Mouse (Mus musculus) midbrain, embryonic 10.5 days (tissue): ENCODE data around the gene Arhgef11. TPM values are rescaled to one million over a fixed set of nuclear protein-coding genes. Genes with fewer than 3 reads are reported as not detected.
A peak's percentile ranks its signal among the peaks of the same experiment; 100 is the strongest.

Experiments
- DNase-seq: peaks from one replicate; pipeline ENCODE4 v3.0.0-alpha.2; 2017; ENCODE audit warnings: low spot score
- H3K27ac ChIP-seq: fragments of 300-500 bp; sonication (generic); replicated peaks from 2 replicates; pipeline ENCODE4 v1.5.1; 2016; ENCODE audit warnings: mild to moderate bottlenecking
- H3K27me3 ChIP-seq: fragments of 300-500 bp; sonication (generic); 2 replicates; pipeline ENCODE4 v1.6.1; 2016; ENCODE audit warnings: low read depth, mild to moderate bottlenecking; ENCODE audit not compliant: poor library complexity, severe bottlenecking
- H3K36me3 ChIP-seq: fragments of 300-500 bp; sonication (generic); 2 replicates; pipeline ENCODE4 v1.6.1; 2016; ENCODE audit warnings: mild to moderate bottlenecking, moderate library complexity
- H3K4me1 ChIP-seq: fragments of 300-500 bp; sonication (generic); 2 replicates; pipeline ENCODE4 v1.6.1; 2016
- H3K4me3 ChIP-seq: fragments of 300-500 bp; sonication (generic); 2 replicates; pipeline ENCODE4 v1.5.1; 2016; ENCODE audit warnings: mild to moderate bottlenecking, moderate library complexity
- H3K9me3 ChIP-seq: fragments of 300-500 bp; sonication (generic); replicated peaks from 2 replicates; pipeline ENCODE4 v1.6.1; 2016; ENCODE audit warnings: mild to moderate bottlenecking
- WGBS: fragments of 180-500 bp; shearing (Covaris S2); methylation state at CpG from one replicate; pipeline ENCODE4 v1.1.7; 2016; 5-methylcytosine and 5-hydroxymethylcytosine counted together
- polyA plus RNA-seq: library from polyadenylated mRNA; unstranded; fragments of >200 nt; fragmentation: Nextera tagmentation; extraction: Ambion mirVana; gene quantifications from 2 replicates; pipeline ENCODE4 v1.2.1, GENCODE M21; 2016

The Arhgef11 gene
- polyA plus RNA-seq, 1 experiment from 2014 or later: 12.9 TPM

DNA sequence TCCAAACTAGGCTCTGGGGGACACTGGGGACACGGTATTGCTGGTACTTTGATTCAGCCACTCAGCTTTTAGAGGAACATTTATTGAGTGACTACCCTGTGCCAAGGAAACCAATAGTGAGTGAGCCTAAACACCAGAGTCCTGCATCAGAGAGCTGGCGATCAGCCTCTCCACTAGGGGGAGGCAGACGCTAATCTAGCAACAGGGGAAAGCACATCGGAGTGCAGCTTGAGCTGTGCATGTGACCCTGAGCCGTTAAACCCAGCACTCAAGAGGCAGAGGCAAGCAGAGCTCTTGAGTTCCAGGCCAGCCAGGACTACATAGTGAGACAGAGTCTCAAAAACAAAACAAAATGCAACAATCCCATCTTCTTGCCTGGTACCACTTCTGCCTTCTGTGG, 131.7 kb downstream of the Arhgef11 start:
- Histone ChIP-seq H3K9me3 (no peaks in the 10 kb centered on the region), H3K4me1 (peaks cover 21% of the 10 kb centered on the region), H3K36me3 (no peaks in the 10 kb centered on the region), H3K27ac (no peak overlapping the region), H3K4me3 (no peak overlapping the region), H3K27me3 (peaks cover 16% of the 10 kb centered on the region)
- 22% methylated on average over 5 of the region's 5 CpGs for WGBS
- DNase-seq: peak; percentile 33

- WGBS: 93% methylated on average over 12 of the region's 12 CpGs
- Histone ChIP-seq H3K27ac (no peak overlapping the region), H3K36me3 (no peaks in the 10 kb centered on the region), H3K4me3 (no peak overlapping the region), H3K27me3 (peaks cover 26% of the 10 kb centered on the region), H3K9me3 (no peaks in the 10 kb centered on the region), H3K4me1 (peaks cover 18% of the 10 kb centered on the region)
- no peak for DNase-seq
These were observed 132.6 kb downstream of the Arhgef11 start for GRCm38 (mm10) chr3:87749977-87750376.

- DNase-seq: no peak
- WGBS: 85% methylated on average over 3 of the region's 3 CpGs
- Histone ChIP-seq H3K4me1 (peaks cover 19% of the 10 kb centered on the region), H3K36me3 (no peaks in the 10 kb centered on the region), H3K27me3 (peaks cover 48% of the 10 kb centered on the region), H3K4me3 (no peak overlapping the region), H3K9me3 (no peaks in the 10 kb centered on the region), H3K27ac (no peak overlapping the region)
These were observed 135.2 kb downstream of the Arhgef11 start for GRCm38 (mm10) chr3:87752567-87752966.

DNA sequence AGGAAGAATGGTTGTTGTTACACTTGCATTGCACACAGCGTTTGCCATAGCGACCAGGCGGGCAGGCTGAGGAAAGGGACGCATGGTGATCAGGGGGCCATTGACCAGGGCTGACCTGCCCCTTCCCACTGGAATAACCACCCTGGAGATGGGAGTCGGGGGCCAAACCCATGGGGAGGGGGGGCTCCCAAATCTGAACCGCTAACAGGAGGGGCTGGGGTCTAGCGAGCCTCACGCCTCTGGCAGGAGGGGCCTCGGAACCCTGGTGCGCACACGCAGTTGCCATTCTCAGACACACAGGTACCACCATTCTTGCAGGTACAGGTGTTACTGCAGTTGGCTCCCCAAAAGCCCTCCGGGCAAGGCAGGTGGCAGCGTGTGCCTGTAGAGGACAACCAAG, 136.5 kb downstream of the Arhgef11 start:
- Histone ChIP-seq H3K36me3 (no peaks in the 10 kb centered on the region), H3K27ac (no peak overlapping the region; the same call in 1 of the 2 replicates), H3K9me3 (no peaks in the 10 kb centered on the region), H3K4me3 (no peak overlapping the region), H3K4me1 (peaks cover 15% of the 10 kb centered on the region), H3K27me3 (peaks cover 60% of the 10 kb centered on the region)
- DNase-seq: no peak
- WGBS: 81% methylated on average over 13 of the region's 13 CpGs

DNA sequence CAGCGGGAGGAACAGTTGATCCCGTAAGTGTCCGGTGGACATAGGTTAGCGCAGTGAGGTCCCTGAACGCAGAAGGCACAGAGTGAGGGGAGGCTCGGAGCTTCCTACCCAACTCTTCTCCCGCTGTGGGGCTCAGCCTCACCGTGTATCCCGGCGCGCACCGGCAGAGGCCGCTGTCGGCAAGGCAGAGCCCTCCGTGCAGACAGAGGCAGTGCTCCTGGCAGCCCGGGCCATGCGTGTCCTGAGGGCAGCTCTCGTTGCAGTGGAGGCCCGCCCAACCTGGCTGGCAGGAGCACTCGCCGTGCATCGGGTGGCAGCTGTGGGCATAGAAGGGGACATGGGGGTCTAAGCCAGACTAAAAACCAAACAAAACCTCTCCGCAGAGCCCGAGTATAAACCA, 138.6 kb downstream of the Arhgef11 start:
- peak overlapping the region; percentile 70 for H3K27ac ChIP-seq
- H3K27me3 ChIP-seq: peaks cover 58% of the 10 kb centered on the region
- peaks cover 20% of the 10 kb centered on the region for H3K4me1 ChIP-seq

GRCm38 (mm10) chr3:87756488-87756887, 139.1 kb downstream of the Arhgef11 start:
- 49% methylated on average over 20 of the region's 20 CpGs for WGBS
- Histone ChIP-seq H3K9me3 (no peaks in the 10 kb centered on the region), H3K4me1 (peaks cover 23% of the 10 kb centered on the region), H3K4me3 (peak overlapping the region; percentile 45), H3K36me3 (no peaks in the 10 kb centered on the region), H3K27me3 (peaks cover 58% of the 10 kb centered on the region), H3K27ac (peak overlapping the region; percentile 70)
- DNase-seq: no peak

More for the DNA sequence above, 138.6 kb downstream of the Arhgef11 start:
- H3K4me3 ChIP-seq: peak overlapping the region; percentile 45
- no peaks in the 10 kb centered on the region for H3K9me3 ChIP-seq
- peak; percentile 88 for DNase-seq
- WGBS: 2% methylated on average over 24 of the region's 24 CpGs
- H3K36me3 ChIP-seq: no peaks in the 10 kb centered on the region

DNA sequence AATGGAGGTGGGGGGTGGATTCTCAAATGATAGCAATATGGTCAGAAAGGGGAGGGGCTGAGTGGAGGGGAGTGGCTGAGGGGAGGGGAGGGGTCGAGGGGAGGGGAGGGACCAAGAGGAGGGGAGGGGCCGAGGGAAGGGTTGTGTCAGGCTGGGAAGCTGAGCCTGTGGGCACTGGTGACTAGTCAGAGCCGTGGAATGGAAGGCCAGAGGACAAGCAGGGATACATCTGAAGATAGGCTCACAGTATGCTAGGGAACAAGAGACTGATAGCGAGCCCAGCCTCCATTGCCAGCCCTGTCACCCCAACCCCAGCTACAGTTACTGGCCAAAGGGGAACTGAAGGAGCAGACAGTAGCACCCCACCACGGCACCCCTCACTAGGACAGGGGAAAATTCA, 141.3 kb downstream of the Arhgef11 start:
- Histone ChIP-seq H3K4me3 (no peak overlapping the region), H3K9me3 (no peaks in the 10 kb centered on the region), H3K27me3 (peaks cover 72% of the 10 kb centered on the region), H3K36me3 (no peaks in the 10 kb centered on the region), H3K27ac (no peak overlapping the region), H3K4me1 (peaks cover 36% of the 10 kb centered on the region)
- DNase-seq: no peak
- 45% methylated on average over 4 of the region's 5 CpGs for WGBS

GRCm38 (mm10) chr3:87761408-87762375, 144.3 kb downstream of the Arhgef11 start:
- Histone ChIP-seq H3K4me3 (no peak overlapping the region), H3K36me3 (no peaks in the 10 kb centered on the region), H3K4me1 (peaks cover 46% of the 10 kb centered on the region), H3K27ac (peak overlapping the region; percentile 46; the same call in 1 of the 2 replicates), H3K9me3 (no peaks in the 10 kb centered on the region), H3K27me3 (peaks cover 70% of the 10 kb centered on the region)
- no peak for DNase-seq
- 69% methylated on average over 20 of the region's 20 CpGs for WGBS

- Histone ChIP-seq H3K27ac (peak overlapping the region; percentile 19; the same call in 1 of the 2 replicates), H3K4me3 (no peak overlapping the region), H3K27me3 (peaks cover 70% of the 10 kb centered on the region), H3K4me1 (peaks cover 46% of the 10 kb centered on the region), H3K9me3 (no peaks in the 10 kb centered on the region), H3K36me3 (no peaks in the 10 kb centered on the region)
- no peak for DNase-seq
- WGBS: 63% methylated on average over 4 of the region's 4 CpGs
These were observed 145.8 kb downstream of the Arhgef11 start for GRCm38 (mm10) chr3:87763202-87763601.

GRCm38 (mm10) chr3:87763683-87764289, 146.4 kb downstream of the Arhgef11 start:
- DNase-seq: peak; percentile 38

DNA sequence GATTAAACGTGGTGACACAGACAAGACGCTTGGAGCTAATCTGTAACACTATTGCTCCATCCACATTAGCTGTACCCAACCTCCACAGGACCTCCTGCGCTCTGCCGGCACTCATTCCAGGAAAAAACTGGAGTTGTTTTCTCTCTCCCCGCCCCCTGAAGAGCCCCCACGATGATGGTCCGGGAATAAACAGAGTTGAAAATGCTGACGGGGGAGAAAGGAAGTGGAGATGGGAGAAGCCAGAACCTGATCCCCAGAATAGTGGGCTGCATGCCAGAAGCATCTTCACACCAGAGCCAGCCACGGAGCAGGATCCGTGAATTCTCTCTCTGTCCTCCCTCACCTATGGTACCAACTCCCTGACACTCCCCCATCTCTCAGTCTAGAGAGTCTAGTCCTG, 147.1 kb downstream of the Arhgef11 start:
- Histone ChIP-seq H3K27me3 (peaks cover 74% of the 10 kb centered on the region), H3K36me3 (no peaks in the 10 kb centered on the region), H3K4me3 (no peak overlapping the region), H3K27ac (peak overlapping the region; percentile 19; the same call in 1 of the 2 replicates), H3K4me1 (peaks cover 42% of the 10 kb centered on the region), H3K9me3 (no peaks in the 10 kb centered on the region)
- DNase-seq: no peak
- 40% methylated on average over 10 of the region's 10 CpGs for WGBS

More at GRCm38 (mm10) chr3:87763683-87764289, 146.4 kb downstream of the Arhgef11 start:
- peak overlapping the region; percentile 18 for H3K4me3 ChIP-seq
- peaks cover 70% of the 10 kb centered on the region for H3K27me3 ChIP-seq
- no peaks in the 10 kb centered on the region for H3K9me3 ChIP-seq
- H3K27ac ChIP-seq: peak overlapping the region; percentile 19; the same call in 1 of the 2 replicates
- peaks cover 45% of the 10 kb centered on the region for H3K4me1 ChIP-seq
- WGBS: 30% methylated on average over 15 of the region's 15 CpGs
- H3K36me3 ChIP-seq: no peaks in the 10 kb centered on the region

- H3K36me3 ChIP-seq: no peaks in the 10 kb centered on the region
- H3K4me1 ChIP-seq: peaks cover 42% of the 10 kb centered on the region
- no peak overlapping the region for H3K27ac ChIP-seq
- WGBS: 16% methylated on average over 10 of the region's 10 CpGs
- peaks cover 80% of the 10 kb centered on the region for H3K27me3 ChIP-seq
- H3K4me3 ChIP-seq: no peak overlapping the region
- no peaks in the 10 kb centered on the region for H3K9me3 ChIP-seq
- peak; percentile 49 for DNase-seq
These were observed 147.7 kb downstream of the Arhgef11 start for GRCm38 (mm10) chr3:87765091-87765490.
